Mouse (Mus musculus): ENCODE measurements around the gene Inpp4b. TPM values are rescaled to one million over a fixed set of nuclear protein-coding genes. Genes with fewer than 3 reads are reported as not detected.

Inpp4b gene
- polyA plus RNA-seq, 1 experiment = 3.0 TPM

DNA sequence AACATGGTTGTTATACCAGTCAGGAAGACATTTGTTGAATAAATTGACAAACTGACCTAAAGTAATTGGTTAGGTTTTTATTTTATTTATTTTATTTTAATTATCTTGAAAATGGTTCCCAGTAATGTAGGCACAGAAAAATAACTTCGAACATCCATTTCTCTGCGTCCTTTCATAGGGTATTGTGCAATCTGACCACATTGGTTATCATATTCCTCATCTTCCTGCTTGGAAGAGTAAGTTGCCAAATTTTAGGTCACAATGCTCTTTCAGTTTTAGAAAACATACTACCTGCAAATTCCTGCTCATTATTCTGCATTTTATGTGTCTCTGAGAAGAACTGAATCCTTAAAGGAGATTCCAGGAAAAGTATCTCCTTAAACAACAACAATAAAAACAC, 505.6 kb downstream of the Inpp4b start:
- TF ChIP-seq POLR2A (IDR thresholded peaks at IDR 0.05; ENCODE audit: borderline replicate concordance, extremely low read depth, insufficient read depth, insufficient read length, poor library complexity, severe bottlenecking) (no peak), CTCF (IDR thresholded peaks at IDR 0.05; ENCODE audit: borderline replicate concordance, extremely low read depth, insufficient read depth, insufficient read length) (no peak)
- DNase-seq (ENCODE audit: low read depth) = no peak

DNA sequence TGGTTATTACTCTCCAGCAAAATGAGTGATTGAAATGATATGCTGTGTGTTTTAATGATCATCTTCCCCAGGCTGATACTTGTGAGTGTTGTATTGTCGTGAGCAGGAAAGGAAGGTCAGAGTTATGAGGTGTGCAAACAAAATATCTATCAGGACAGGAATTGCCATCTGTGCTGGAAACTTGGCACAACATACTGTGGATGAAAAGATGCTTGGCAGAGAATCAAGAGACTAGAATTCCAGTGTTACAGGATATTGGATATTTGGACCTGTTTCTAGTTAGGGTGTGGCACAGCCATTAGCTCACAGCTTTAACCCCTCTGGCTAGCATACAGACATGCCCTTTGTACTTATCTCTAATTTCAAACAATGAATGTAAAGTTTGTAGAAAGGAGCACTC, 507.6 kb downstream of the Inpp4b start:
- DNase-seq (ENCODE audit: low read depth) = no peak
- no peak for TF ChIP-seq CTCF (IDR thresholded peaks at IDR 0.05; ENCODE audit: borderline replicate concordance, extremely low read depth, insufficient read depth, insufficient read length)
- TF ChIP-seq POLR2A (IDR thresholded peaks at IDR 0.05; ENCODE audit: borderline replicate concordance, extremely low read depth, insufficient read depth, insufficient read length, poor library complexity, severe bottlenecking) = no peak

DNA sequence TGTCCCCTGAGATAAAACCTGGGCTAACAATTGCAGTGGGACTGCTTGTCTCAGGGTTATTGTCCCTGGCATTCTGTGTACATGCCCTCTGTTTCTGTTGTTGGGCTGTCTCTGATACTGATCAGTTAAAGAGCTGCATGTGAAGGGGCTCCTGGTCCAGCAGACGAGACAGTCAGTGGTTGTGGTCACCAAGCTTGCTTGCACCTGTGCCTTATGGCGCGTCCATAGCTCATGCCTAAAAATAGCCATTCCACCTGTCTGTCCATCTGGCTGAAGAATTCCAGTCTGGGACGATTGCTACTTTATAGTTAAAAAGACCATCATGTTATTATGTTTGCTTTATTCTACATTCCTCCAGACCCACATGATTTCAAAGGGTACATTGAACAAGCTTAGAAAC, 510.8 kb downstream of the Inpp4b start:
- TF ChIP-seq POLR2A (IDR thresholded peaks at IDR 0.05; ENCODE audit: borderline replicate concordance, extremely low read depth, insufficient read depth, insufficient read length, poor library complexity, severe bottlenecking) (no peak), CTCF (IDR thresholded peaks at IDR 0.05; ENCODE audit: borderline replicate concordance, extremely low read depth, insufficient read depth, insufficient read length) (no peak)
- no peak for DNase-seq (ENCODE audit: low read depth)

GRCm38 (mm10) chr8:81854543-81854942, 512.2 kb downstream of the Inpp4b start:
- DNase-seq (ENCODE audit: low read depth) = no peak
- TF ChIP-seq CTCF (IDR thresholded peaks at IDR 0.05; ENCODE audit: borderline replicate concordance, extremely low read depth, insufficient read depth, insufficient read length) = no peak
- no peak for TF ChIP-seq POLR2A (IDR thresholded peaks at IDR 0.05; ENCODE audit: borderline replicate concordance, extremely low read depth, insufficient read depth, insufficient read length, poor library complexity, severe bottlenecking)

- DNase-seq (ENCODE audit: low read depth) = no peak
- TF ChIP-seq POLR2A (IDR thresholded peaks at IDR 0.05; ENCODE audit: borderline replicate concordance, extremely low read depth, insufficient read depth, insufficient read length, poor library complexity, severe bottlenecking) = no peak
These were observed 512.7 kb downstream of the Inpp4b start for GRCm38 (mm10) chr8:81855009-81855408.

GRCm38 (mm10) chr8:81856120-81856519, 513.8 kb downstream of the Inpp4b start:
- no peak for TF ChIP-seq POLR2A (IDR thresholded peaks at IDR 0.05; ENCODE audit: borderline replicate concordance, extremely low read depth, insufficient read depth, insufficient read length, poor library complexity, severe bottlenecking)
- TF ChIP-seq CTCF (IDR thresholded peaks at IDR 0.05; ENCODE audit: borderline replicate concordance, extremely low read depth, insufficient read depth, insufficient read length) = no peak
- DNase-seq (ENCODE audit: low read depth) = no peak

- no peak for DNase-seq (ENCODE audit: low read depth)
- TF ChIP-seq CTCF (IDR thresholded peaks at IDR 0.05; ENCODE audit: borderline replicate concordance, extremely low read depth, insufficient read depth, insufficient read length) (no peak), POLR2A (IDR thresholded peaks at IDR 0.05; ENCODE audit: borderline replicate concordance, extremely low read depth, insufficient read depth, insufficient read length, poor library complexity, severe bottlenecking) (no peak)
These were observed 514.3 kb downstream of the Inpp4b start for GRCm38 (mm10) chr8:81856608-81857007.

DNA sequence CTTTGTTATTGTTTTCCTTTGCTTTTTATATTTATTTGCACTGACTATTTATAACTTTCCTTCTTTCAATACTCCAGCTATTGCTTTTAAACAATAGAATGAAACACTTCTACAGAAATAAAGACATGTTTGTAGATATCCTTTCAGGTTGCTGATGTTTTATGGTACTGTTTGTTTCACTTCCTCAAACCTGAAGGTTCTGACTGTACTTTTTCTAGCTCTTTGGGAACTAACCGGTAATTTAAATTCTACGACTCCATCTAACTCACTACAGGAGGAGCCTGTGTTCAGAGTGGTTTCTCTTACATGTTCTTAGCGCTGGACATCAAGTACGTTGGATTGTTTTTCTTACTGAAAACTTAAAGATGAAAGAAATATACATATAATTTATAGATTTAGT, 516.0 kb downstream of the Inpp4b start:
- TF ChIP-seq CTCF (IDR thresholded peaks at IDR 0.05; ENCODE audit: borderline replicate concordance, extremely low read depth, insufficient read depth, insufficient read length) = no peak
- no peak for TF ChIP-seq POLR2A (IDR thresholded peaks at IDR 0.05; ENCODE audit: borderline replicate concordance, extremely low read depth, insufficient read depth, insufficient read length, poor library complexity, severe bottlenecking)
- DNase-seq (ENCODE audit: low read depth) = no peak

GRCm38 (mm10) chr8:81859805-81860204, 517.4 kb downstream of the Inpp4b start:
- TF ChIP-seq POLR2A (IDR thresholded peaks at IDR 0.05; ENCODE audit: borderline replicate concordance, extremely low read depth, insufficient read depth, insufficient read length, poor library complexity, severe bottlenecking) = no peak
- TF ChIP-seq CTCF (IDR thresholded peaks at IDR 0.05; ENCODE audit: borderline replicate concordance, extremely low read depth, insufficient read depth, insufficient read length) = no peak
- no peak for DNase-seq (ENCODE audit: low read depth)

DNA sequence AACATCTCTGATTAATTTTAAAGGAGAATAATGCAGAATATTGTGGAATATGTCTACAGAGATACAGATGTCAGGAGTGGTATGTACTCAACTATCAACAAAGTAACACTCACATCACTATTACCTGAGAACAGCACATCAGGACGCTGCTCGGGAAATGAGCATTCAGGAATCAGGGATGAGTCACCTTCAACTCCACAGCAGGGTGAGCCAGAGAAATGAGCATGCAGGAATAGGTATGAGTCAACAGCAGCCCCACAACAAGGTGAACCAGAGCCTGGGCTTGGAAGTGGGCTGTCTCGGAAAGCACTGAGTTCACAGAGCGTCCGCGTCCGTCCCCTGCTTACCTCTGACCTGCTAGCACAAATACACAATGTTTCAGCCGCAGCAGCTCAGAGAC, 519.0 kb downstream of the Inpp4b start:
- DNase-seq (ENCODE audit: low read depth) = no peak
- TF ChIP-seq CTCF (IDR thresholded peaks at IDR 0.05; ENCODE audit: borderline replicate concordance, extremely low read depth, insufficient read depth, insufficient read length) = no peak
- TF ChIP-seq POLR2A (IDR thresholded peaks at IDR 0.05; ENCODE audit: borderline replicate concordance, extremely low read depth, insufficient read depth, insufficient read length, poor library complexity, severe bottlenecking) = no peak

GRCm38 (mm10) chr8:81862738-81863137, 520.4 kb downstream of the Inpp4b start:
- TF ChIP-seq CTCF (IDR thresholded peaks at IDR 0.05; ENCODE audit: borderline replicate concordance, extremely low read depth, insufficient read depth, insufficient read length) (no peak), POLR2A (IDR thresholded peaks at IDR 0.05; ENCODE audit: borderline replicate concordance, extremely low read depth, insufficient read depth, insufficient read length, poor library complexity, severe bottlenecking) (no peak)
- no peak for DNase-seq (ENCODE audit: low read depth)

DNA sequence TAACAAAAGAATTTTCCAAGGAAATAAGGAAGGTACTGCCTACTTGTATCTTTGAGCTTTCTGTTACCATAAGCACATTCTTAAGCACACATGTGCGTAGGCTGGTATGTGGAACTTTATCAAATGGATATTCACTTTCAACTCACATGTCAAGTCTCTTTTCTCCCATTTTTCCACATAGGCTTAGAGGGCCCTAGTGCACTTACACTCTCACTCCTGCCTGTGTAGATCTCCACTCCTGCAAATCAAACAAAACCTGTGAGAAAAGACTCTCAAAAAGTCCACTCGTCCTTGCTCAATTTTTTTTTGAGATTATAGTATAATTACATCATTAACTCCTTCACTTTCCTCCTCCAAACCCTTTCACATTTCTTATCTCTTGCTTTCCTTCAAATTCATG, 522.0 kb downstream of the Inpp4b start:
- TF ChIP-seq POLR2A (IDR thresholded peaks at IDR 0.05; ENCODE audit: borderline replicate concordance, extremely low read depth, insufficient read depth, insufficient read length, poor library complexity, severe bottlenecking) (no peak), CTCF (IDR thresholded peaks at IDR 0.05; ENCODE audit: borderline replicate concordance, extremely low read depth, insufficient read depth, insufficient read length) (no peak)
- DNase-seq (ENCODE audit: low read depth) = no peak

GRCm38 (mm10) chr8:81865664-81866063, 523.3 kb downstream of the Inpp4b start:
- DNase-seq (ENCODE audit: low read depth) = no peak
- no peak for TF ChIP-seq POLR2A (IDR thresholded peaks at IDR 0.05; ENCODE audit: borderline replicate concordance, extremely low read depth, insufficient read depth, insufficient read length, poor library complexity, severe bottlenecking)
- no peak for TF ChIP-seq CTCF (IDR thresholded peaks at IDR 0.05; ENCODE audit: borderline replicate concordance, extremely low read depth, insufficient read depth, insufficient read length)
